Mouse (Mus musculus) forebrain, postnatal 0 days (tissue): ENCODE results near the gene Fbxl5. TPM values are rescaled to one million over a fixed set of nuclear protein-coding genes. Genes with fewer than 3 reads are reported as not detected.

Experiments
- ATAC-seq: fragments of 200-750 bp; cut with Nextera tagmentation; 2 replicates; pipeline ENCODE4 v1.8.0; 2017; ENCODE audit warnings: mild to moderate bottlenecking, moderate library complexity
- DNase-seq: peaks from one replicate; pipeline ENCODE4 v3.0.0-alpha.2; 2015
- H3K27ac ChIP-seq: fragments of 300-500 bp; sonication (generic); 2 replicates; pipeline ENCODE4 v1.5.1; 2014; ENCODE audit warnings: low read depth, mild to moderate bottlenecking, antibody characterized with exemption, low read length, moderate library complexity, mixed read lengths
- H3K27me3 ChIP-seq: fragments of 300-500 bp; sonication (generic); 2 replicates; pipeline ENCODE4 v1.6.1; 2014; ENCODE audit warnings: mild to moderate bottlenecking, low read length, mixed read lengths; ENCODE audit not compliant: insufficient read depth
- H3K36me3 ChIP-seq: fragments of 300-500 bp; sonication (generic); 2 replicates; pipeline ENCODE4 v1.6.1; 2014; ENCODE audit warnings: mild to moderate bottlenecking, moderate library complexity; ENCODE audit not compliant: insufficient read depth
- H3K4me1 ChIP-seq: fragments of 300-500 bp; sonication (generic); 2 replicates; pipeline ENCODE4 v1.6.1; 2014; ENCODE audit warnings: antibody characterized with exemption; ENCODE audit not compliant: insufficient read depth
- H3K4me2 ChIP-seq: fragments of 300-500 bp; sonication (generic); 2 replicates; pipeline ENCODE4 v1.6.1; 2014; ENCODE audit warnings: low read depth, mild to moderate bottlenecking, moderate library complexity
- H3K4me3 ChIP-seq: fragments of 300-500 bp; sonication (generic); 2 replicates; pipeline ENCODE4 v1.5.1; 2014; ENCODE audit warnings: low read depth, low read length, mixed read lengths
- H3K9ac ChIP-seq: fragments of 300-500 bp; sonication (generic); 2 replicates; pipeline ENCODE4 v1.6.1; 2014; ENCODE audit warnings: mild to moderate bottlenecking
- H3K9me3 ChIP-seq: fragments of 300-500 bp; sonication (generic); 2 replicates; pipeline ENCODE4 v1.6.1; 2016; ENCODE audit warnings: low read length
- CTCF ChIP-seq: sonication (generic); IDR thresholded peaks from 2 replicates; pipeline ENCODE4 v1.5.1; 2016; ENCODE audit warnings: antibody characterized with exemption, control low read depth, low read depth
- WGBS: fragments of 180-500 bp; shearing (Covaris S2); extraction: QIAGEN DNeasy Blood & Tissue Kit; methylation state at CpG from one replicate; pipeline ENCODE4 v1.1.7; 2014; 5-methylcytosine and 5-hydroxymethylcytosine counted together
- polyA plus RNA-seq: library from polyadenylated mRNA; unstranded; fragments of >200 nt; fragmentation: Nextera tagmentation; extraction: Ambion mirVana; gene quantifications from 2 replicates; pipeline ENCODE4 v1.2.1, GENCODE M21; 2015
- total RNA-seq: library from RNA; depleted of rRNA; stranded (reverse); fragments of >200 nt; gene quantifications from 2 replicates; pipeline ENCODE4 v1.2.3, GENCODE M21; 2014

The Fbxl5 gene
- total and polyA plus RNA-seq, 2 experiments from 2014 or later = 77.1 to 132 TPM

- H3K9ac ChIP-seq = no peak overlapping the region
- no peak overlapping the region for H3K4me3 ChIP-seq
- H3K4me2 ChIP-seq = no peak overlapping the region
- H3K4me1 ChIP-seq = no peaks in the 10 kb centered on the region
- WGBS = 92% methylated on average over 4 of the region's 4 CpGs
- no peak overlapping the region for H3K27ac ChIP-seq
- no peaks in the 10 kb centered on the region for H3K27me3 ChIP-seq
- ATAC-seq (no peak), DNase-seq (no peak)
- no peaks in the 10 kb centered on the region for H3K36me3 ChIP-seq
- no peak for TF ChIP-seq CTCF
- no peaks in the 10 kb centered on the region for H3K9me3 ChIP-seq
These were observed 19.6 kb downstream of the Fbxl5 start for GRCm38 (mm10) chr5:43801798-43802197.

DNA sequence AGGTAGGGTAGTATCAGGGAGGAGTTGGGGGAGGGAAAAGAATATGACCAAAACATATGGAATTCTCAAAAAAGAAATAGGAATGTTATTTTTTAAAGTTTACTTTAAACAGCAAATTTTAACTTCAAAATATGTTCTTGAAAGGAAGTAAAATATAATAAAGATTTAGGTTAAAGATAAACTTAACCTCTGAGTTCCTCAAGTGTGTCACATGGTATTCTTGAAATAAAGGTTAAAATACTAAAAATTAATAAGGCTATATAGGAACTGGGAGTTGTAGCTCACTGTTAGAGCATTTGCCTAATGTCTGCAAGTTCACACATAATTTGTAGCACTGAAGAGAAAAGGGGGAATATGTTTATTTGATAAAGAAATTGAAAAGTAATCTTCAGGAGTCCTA lies 20.2 kb downstream of the Fbxl5 start:
- no peak for ATAC-seq
- Histone ChIP-seq H3K9ac (no peak overlapping the region), H3K27ac (no peak overlapping the region), H3K4me2 (no peak overlapping the region), H3K27me3 (no peaks in the 10 kb centered on the region), H3K4me3 (no peak overlapping the region), H3K4me1 (no peaks in the 10 kb centered on the region), H3K36me3 (no peaks in the 10 kb centered on the region), H3K9me3 (no peaks in the 10 kb centered on the region)
- no peak for TF ChIP-seq CTCF
- DNase-seq = no peak

GRCm38 (mm10) chr5:43800700-43801099 lies 20.7 kb downstream of the Fbxl5 start:
- H3K4me1 ChIP-seq = no peaks in the 10 kb centered on the region

DNA sequence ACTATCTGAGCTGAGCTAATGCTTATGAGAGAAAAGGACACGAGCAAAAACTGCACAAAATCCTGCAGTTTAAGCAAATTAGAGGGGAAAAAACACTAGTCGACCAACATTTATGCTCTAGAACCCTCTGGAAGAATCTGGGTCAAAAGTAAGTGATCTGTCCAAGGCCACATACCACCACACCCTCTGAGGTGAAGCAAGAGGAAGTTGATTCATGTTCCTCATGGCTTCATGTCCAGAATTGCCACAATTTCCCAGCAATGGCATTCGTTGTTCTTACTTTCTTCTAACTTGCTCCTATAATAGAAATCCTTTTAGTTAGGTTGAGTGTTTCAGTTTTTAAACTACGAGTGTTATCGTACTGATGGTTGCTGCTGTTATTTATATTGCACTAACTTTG lies 21.9 kb downstream of the Fbxl5 start:
- Histone ChIP-seq H3K9ac (no peak overlapping the region), H3K4me1 (no peaks in the 10 kb centered on the region), H3K27ac (no peak overlapping the region), H3K27me3 (no peaks in the 10 kb centered on the region), H3K36me3 (no peaks in the 10 kb centered on the region), H3K4me3 (no peak overlapping the region), H3K9me3 (no peaks in the 10 kb centered on the region), H3K4me2 (no peak overlapping the region)
- WGBS = 83% methylated on average over 5 of the region's 5 CpGs
- ATAC-seq (no peak), DNase-seq (no peak)
- TF ChIP-seq CTCF = no peak

More at GRCm38 (mm10) chr5:43800700-43801099, 20.7 kb downstream of the Fbxl5 start:
- Histone ChIP-seq H3K9me3 (no peaks in the 10 kb centered on the region), H3K9ac (no peak overlapping the region), H3K4me3 (no peak overlapping the region), H3K27ac (no peak overlapping the region), H3K36me3 (no peaks in the 10 kb centered on the region), H3K4me2 (no peak overlapping the region), H3K27me3 (no peaks in the 10 kb centered on the region)
- 78% methylated on average over 1 of the region's 1 CpGs for WGBS
- no peak for ATAC-seq
- no peak for DNase-seq
- TF ChIP-seq CTCF = no peak

- no peak for TF ChIP-seq CTCF
- H3K36me3 ChIP-seq = no peaks in the 10 kb centered on the region
- H3K4me3 ChIP-seq = no peak overlapping the region
- H3K4me1 ChIP-seq = no peaks in the 10 kb centered on the region
- DNase-seq (no peak), ATAC-seq (no peak)
- H3K4me2 ChIP-seq = no peak overlapping the region
- H3K9ac ChIP-seq = no peak overlapping the region
- no peak overlapping the region for H3K27ac ChIP-seq
- WGBS = 85% methylated on average over 5 of the region's 5 CpGs
- H3K9me3 ChIP-seq = no peaks in the 10 kb centered on the region
- no peaks in the 10 kb centered on the region for H3K27me3 ChIP-seq
These were observed 29.1 kb downstream of the Fbxl5 start for GRCm38 (mm10) chr5:43792354-43792753.

GRCm38 (mm10) chr5:43787976-43788752 lies 33.3 kb downstream of the Fbxl5 start:
- TF ChIP-seq CTCF = no peak

GRCm38 (mm10) chr5:43786607-43787006 lies 34.8 kb downstream of the Fbxl5 start:
- Histone ChIP-seq H3K4me3 (no peak overlapping the region), H3K27me3 (no peaks in the 10 kb centered on the region), H3K36me3 (no peaks in the 10 kb centered on the region), H3K9me3 (no peaks in the 10 kb centered on the region), H3K9ac (no peak overlapping the region), H3K4me1 (peaks cover 4% of the 10 kb centered on the region; the same call in 1 of the 2 replicates), H3K27ac (no peak overlapping the region), H3K4me2 (no peak overlapping the region)
- no peak for ATAC-seq
- no peak for TF ChIP-seq CTCF
- DNase-seq = no peak
- WGBS = 92% methylated on average over 4 of the region's 4 CpGs

More at GRCm38 (mm10) chr5:43787976-43788752, 33.3 kb downstream of the Fbxl5 start:
- no peak for DNase-seq
- Histone ChIP-seq H3K27me3 (no peaks in the 10 kb centered on the region), H3K4me3 (no peak overlapping the region), H3K4me1 (no peaks in the 10 kb centered on the region), H3K9me3 (no peaks in the 10 kb centered on the region), H3K27ac (no peak overlapping the region), H3K4me2 (no peak overlapping the region), H3K9ac (no peak overlapping the region), H3K36me3 (no peaks in the 10 kb centered on the region)
- ATAC-seq = no peak
- WGBS = 74% methylated on average over 9 of the region's 9 CpGs
